Mouse (Mus musculus) mammary gland, adult 2 months (tissue): ENCODE results near the gene Scrg1. TPM values are rescaled to one million over a fixed set of nuclear protein-coding genes. Genes with fewer than 3 reads are reported as not detected.

Experiments
- polyA plus RNA-seq: library from polyadenylated mRNA; depleted of rRNA; stranded (reverse); fragments of >200 nt; gene quantifications from 2 replicates; pipeline ENCODE4 v1.2.3, GENCODE M21; 2012; ENCODE audit warnings: low replicate concordance; rRNA removed

Gene Scrg1
- polyA plus RNA-seq = 0.26 TPM in 1 of 2 replicates, not detected in the other

GRCm38 (mm10) chr8:57455765-57456164 lies at the start of gene Scrg1:
Scrg1 (plus strand) TSS chr8:57455923.

GRCm38 (mm10) chr8:57487441-57488155 lies 31.9 kb downstream of the Scrg1 start, which contains the start of gene Sap30:
Sap30 (minus strand) TSS chr8:57487860.

GRCm38 (mm10) chr8:57511316-57512118 lies 55.8 kb downstream of the Scrg1 start, which contains the start of gene Hmgb2:
Hmgb2 (plus strand) TSS chr8:57511907.

Other genes with a start within 250 kb of the Scrg1 start
- not detected in 2 replicates for gene Hand2, start 134.9 kb upstream of the Scrg1 start, polyA plus RNA-seq
- gene Sap30, start 31.9 kb downstream of the Scrg1 start, polyA plus RNA-seq = 2.3 and 9.6 TPM in 2 replicates
- gene Hmgb2, start 56.0 kb downstream of the Scrg1 start, polyA plus RNA-seq = 4.0 and 6.0 TPM in 2 replicates
- 1.5 and 4.8 TPM in 2 replicates for gene Galnt7, start 197.1 kb downstream of the Scrg1 start, polyA plus RNA-seq